Mouse (Mus musculus) ES-Bruce4 (cell line): ENCODE measurements around the gene Iqcn.

Source experiments
- CTCF ChIP-seq: IDR thresholded peaks from one replicate; pipeline ENCODE4 v1.8.1; 2011; ENCODE audit warnings: low read depth, low read length
- POLR2A ChIP-seq: IDR thresholded peaks from one replicate; pipeline ENCODE4 v1.8.1; 2011; ENCODE audit warnings: low read length; ENCODE audit not compliant: insufficient read depth

- TF ChIP-seq CTCF (peak; percentile 81), POLR2A (no peak)
These were observed 15.0 kb downstream of the Iqcn start, which contains the start of gene Gm3336 for GRCm38 (mm10) chr8:70718297-70718696.
